ENCODE assay signal across 8 mouse cellular contexts in genomic region chr6:84573905-84574660, GRCm38 (mm10). TPM values are rescaled to one million over a fixed set of nuclear protein-coding genes. Genes with fewer than 3 reads are reported as not detected.
DNase-seq lines count a peak whose midpoint lies in the region; ATAC-seq and TF ChIP-seq lines count a peak whose summit lies in the region.

No protein-coding gene starts in this region.

- WGBS in heart, adult 2 months, result 47% methylated on average over 25 of the region's 25 CpGs
- WGBS in heart, embryonic 14.5 days, result 27% methylated on average over 25 of the region's 25 CpGs
- WGBS in liver, embryonic 13.5 days (ENCODE audit: insufficient replicate concordance), result 44% methylated on average over 25 of the region's 25 CpGs

- no peaks in the 10 kb centered on the region; the same call in 1 of the 2 replicates for H3K27me3 ChIP-seq in heart, adult 2 months (ENCODE audit: control insufficient read depth, insufficient read depth, low read length)
- peaks cover 42% of the 10 kb centered on the region for H3K27me3 ChIP-seq in heart, embryonic 14.5 days (ENCODE audit: control insufficient read depth, insufficient read depth, low read length)
- peaks cover 18% of the 10 kb centered on the region; the same call in 1 of the 2 replicates for H3K27me3 ChIP-seq in liver, embryonic 13.5 days

- TF ChIP-seq EP300 in heart, adult 2 months (IDR thresholded peaks at IDR 0.05; ENCODE audit: insufficient read depth, low read depth, low read length), result no peak

- H3K4me2 ChIP-seq in heart, embryonic 14.5 days (ENCODE audit: low read length), result peak overlapping the region; percentile 62
- 0 out of 2 replicates have a peak overlapping the region, but pooled peaks have one; percentile 19 for H3K4me2 ChIP-seq in liver, embryonic 13.5 days

- TF ChIP-seq POLR2A in heart, adult 2 months (IDR thresholded peaks at IDR 0.05; ENCODE audit: insufficient read depth, low read depth, low read length), result no peak

- no peaks in the 10 kb centered on the region for H3K36me3 ChIP-seq in heart, adult 2 months (ENCODE audit: control insufficient read depth, insufficient read depth, low read length)
- H3K36me3 ChIP-seq in heart, embryonic 14.5 days (ENCODE audit: control insufficient read depth, insufficient read depth, low read length), result no peaks in the 10 kb centered on the region
- no peaks in the 10 kb centered on the region for H3K36me3 ChIP-seq in liver, embryonic 13.5 days

- H3K4me1 ChIP-seq in heart, adult 2 months (ENCODE audit: control insufficient read depth, insufficient read depth, low read length), result no peaks in the 10 kb centered on the region
- H3K4me1 ChIP-seq in heart, embryonic 14.5 days (ENCODE audit: control insufficient read depth in 2 of 2, insufficient read depth in 2 of 2, low read length in 2 of 2), result peaks cover 17 to 25% of the 10 kb centered on the region in 2 experiments; a peak in 3 of 4 replicates
- peaks cover 5% of the 10 kb centered on the region; the same call in 1 of the 2 replicates for H3K4me1 ChIP-seq in liver, embryonic 13.5 days (replicated peaks)

- DNase-seq in heart, adult 2 months, result no peak
- no peak for DNase-seq in heart, adult 11 months
- DNase-seq in ZHBTc4 (ENCODE audit: low read depth, low spot score), result peak; percentile 72
- DNase-seq in liver, embryonic 13.5 days, result no peak
- DNase-seq in urinary bladder, postnatal 10 days (ENCODE audit: low spot score), result no peak
- DNase-seq in gastrocnemius, postnatal 10 days, result no peak

- H3K4me3 ChIP-seq in heart, adult 2 months, result no peak overlapping the region
- H3K4me3 ChIP-seq in heart, embryonic 14.5 days (ENCODE audit: control insufficient read depth in 1 of 2, insufficient read depth in 1 of 2, low read depth in 1 of 2, low read length in 2 of 2), result peak overlapping the region; percentile 22 to 26; a peak in 3 of 4 replicates
- H3K4me3 ChIP-seq in liver, embryonic 13.5 days (replicated peaks), result no peak overlapping the region

- peak; percentile 38 for TF ChIP-seq CTCF in heart, adult 2 months (IDR thresholded peaks at IDR 0.05)

- H3K27ac ChIP-seq in heart, adult 2 months, result no peak overlapping the region
- no peak overlapping the region for H3K27ac ChIP-seq in heart, embryonic 14.5 days (replicated peaks in 1 of 2; ENCODE audit: control insufficient read depth in 1 of 2, insufficient read depth in 1 of 2, low read depth in 2 of 2, low read length in 2 of 2)
- no peak overlapping the region for H3K27ac ChIP-seq in liver, embryonic 13.5 days

- intact Hi-C loops in heart, adult 2 months (cut with DNase I), result no loop called here

- no peaks in the 10 kb centered on the region for H3K79me2 ChIP-seq in heart, adult 2 months (replicated peaks; ENCODE audit: control insufficient read depth, insufficient read depth, low read length)

- peak; percentile 40; the same call in 1 of the 2 replicates for ATAC-seq in heart, embryonic 14.5 days (ENCODE audit: insufficient number of reproducible peaks, insufficient read depth, low FRiP score, low read depth)
- no peak for ATAC-seq in liver, embryonic 13.5 days (ENCODE audit: low read depth)
- no peak for ATAC-seq in CD4-positive, CD25-positive, alpha-beta regulatory T cell, adult 4 months

- no peak overlapping the region for H3K9ac ChIP-seq in heart, adult 2 months (ENCODE audit: low read depth, low read length)
- peak overlapping the region; percentile 16; the same call in 1 of the 2 replicates for H3K9ac ChIP-seq in heart, embryonic 14.5 days (ENCODE audit: low read length)
- H3K9ac ChIP-seq in liver, embryonic 13.5 days, result no peak overlapping the region

- H3K9me3 ChIP-seq in heart, embryonic 14.5 days (ENCODE audit: control insufficient read depth, low read length), result no peaks in the 10 kb centered on the region
- H3K9me3 ChIP-seq in liver, embryonic 13.5 days (replicated peaks), result no peaks in the 10 kb centered on the region

RNA-seq across cellular contexts. Expression of gene Cyp26b1, which starts 19.6 kb away (rescaled TPM):
- total RNA-seq in heart, adult 2 months (2021), result 10 to 100 TPM; 17.1 to 41.4 TPM
- 1.8 and 30.9 TPM in 2 replicates for polyA plus RNA-seq in heart, adult 2 months (2012; rRNA removed)
- polyA plus RNA-seq in heart, embryonic 14.5 days (2014; fragmentation: Nextera tagmentation; extraction: Ambion mirVana), result 0.62 and 0.71 TPM in 2 replicates
- 0.03 and 0.12 TPM in 2 replicates for polyA plus RNA-seq in liver, embryonic 13.5 days (2015; fragmentation: Nextera tagmentation; extraction: Ambion mirVana)
- polyA plus RNA-seq in CD4-positive, CD25-positive, alpha-beta regulatory T cell, adult 4 months (2017; shearing (Covaris generic)), result 1 to 10 TPM in 1 of 2 experiments, under 1 TPM in 1; 0.63 to 1.2 TPM
- 1 to 10 TPM; 2.0 to 2.8 TPM for total RNA-seq in gastrocnemius, postnatal 10 days (2021)

Comparison
In these comparisons a context has a peak if more than half of its experiments do, and no peak if none do; other contexts are left out.
1. H3K4me3 ChIP-seq: peak in heart, embryonic 14.5 days (2 of 2); none in heart, adult 2 months (single experiment) and liver, embryonic 13.5 days (single experiment).